Mouse (Mus musculus): ENCODE results near the gene Tspo2. TPM values are rescaled to one million over a fixed set of nuclear protein-coding genes. Genes with fewer than 3 reads are reported as not detected.

The Tspo2 gene
- total RNA-seq, 2 experiments from 2014 or later = 0.10 TPM; not detected in 1

Other genes with a start within 250 kb of the Tspo2 start
- gene Trem1, start 218.8 kb downstream of the Tspo2 start, total RNA-seq (2021) = not detected
- under 1 TPM; 0.36 to 0.66 TPM for gene Trem3, start 203.7 kb downstream of the Tspo2 start, total RNA-seq (2021)
- gene Treml4, start 187.2 kb downstream of the Tspo2 start, total RNA-seq (2021) = under 1 TPM; 0.50 to 0.81 TPM
- gene Treml2, start 152.0 kb downstream of the Tspo2 start, total RNA-seq (2021) = under 1 TPM; 0.14 to 0.28 TPM
- gene B430306N03Rik, start 135.4 kb downstream of the Tspo2 start, total RNA-seq (2021) = under 1 TPM in 1 of 2 experiments, not detected in 1; 0.12 TPM
- 1 to 10 TPM; 2.7 to 3.2 TPM for gene Trem2, start 105.1 kb downstream of the Tspo2 start, total RNA-seq (2021)
- not detected for gene Treml1, start 91.6 kb downstream of the Tspo2 start, total RNA-seq (2021)
- gene Nfya, start 41.6 kb downstream of the Tspo2 start, total RNA-seq (2021) = 10 to 100 TPM; 60.9 to 70.9 TPM
- gene Oard1, start 41.5 kb downstream of the Tspo2 start, total RNA-seq (2021) = 10 to 100 TPM; 10.3 to 11.9 TPM
- gene Apobec2, start 18.6 kb downstream of the Tspo2 start, total RNA-seq (2021) = under 1 TPM in 1 of 2 experiments, not detected in 1; 0.58 TPM
- gene Unc5cl, start 3.4 kb upstream of the Tspo2 start, total RNA-seq (2021) = under 1 TPM; 0.20 to 0.22 TPM

Data from left cerebral cortex, postnatal 4 days (tissue).